Mouse (Mus musculus) duodenum, adult 2 months (tissue): ENCODE data around the gene Csnk2a2. TPM values are rescaled to one million over a fixed set of nuclear protein-coding genes. Genes with fewer than 3 reads are reported as not detected.

ENCODE experiments used
- polyA plus RNA-seq: library from polyadenylated mRNA; depleted of rRNA; stranded (reverse); fragments of >200 nt; gene quantifications from 2 replicates; pipeline ENCODE4 v1.2.3, GENCODE M21; 2012; ENCODE audit warnings: low replicate concordance; rRNA removed

Csnk2a2 gene
- 3.5 and 5.9 TPM in 2 replicates for polyA plus RNA-seq

DNA sequence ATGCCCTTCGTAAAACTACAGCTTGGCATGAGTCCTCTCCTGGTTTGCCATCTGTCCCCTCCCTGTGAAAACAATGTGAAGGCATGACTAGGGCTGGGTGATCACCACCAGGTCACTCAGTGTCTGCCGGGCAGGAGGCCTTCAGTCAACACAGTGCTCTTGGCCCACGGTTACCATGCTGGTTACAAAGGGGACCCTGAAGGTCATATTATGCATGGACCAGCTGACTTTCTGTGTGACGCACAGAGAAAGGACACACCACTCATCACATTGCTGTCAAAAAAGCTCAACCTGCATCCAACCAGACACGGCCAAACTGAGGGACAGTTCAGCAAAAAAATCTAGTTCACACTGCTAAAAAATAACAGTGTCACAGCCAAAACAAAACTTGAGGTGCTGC is at the start of gene Csnk2a2:
Csnk2a2 (minus strand) TSS at position 34 of the 400 bp plus-strand sequence.

DNA sequence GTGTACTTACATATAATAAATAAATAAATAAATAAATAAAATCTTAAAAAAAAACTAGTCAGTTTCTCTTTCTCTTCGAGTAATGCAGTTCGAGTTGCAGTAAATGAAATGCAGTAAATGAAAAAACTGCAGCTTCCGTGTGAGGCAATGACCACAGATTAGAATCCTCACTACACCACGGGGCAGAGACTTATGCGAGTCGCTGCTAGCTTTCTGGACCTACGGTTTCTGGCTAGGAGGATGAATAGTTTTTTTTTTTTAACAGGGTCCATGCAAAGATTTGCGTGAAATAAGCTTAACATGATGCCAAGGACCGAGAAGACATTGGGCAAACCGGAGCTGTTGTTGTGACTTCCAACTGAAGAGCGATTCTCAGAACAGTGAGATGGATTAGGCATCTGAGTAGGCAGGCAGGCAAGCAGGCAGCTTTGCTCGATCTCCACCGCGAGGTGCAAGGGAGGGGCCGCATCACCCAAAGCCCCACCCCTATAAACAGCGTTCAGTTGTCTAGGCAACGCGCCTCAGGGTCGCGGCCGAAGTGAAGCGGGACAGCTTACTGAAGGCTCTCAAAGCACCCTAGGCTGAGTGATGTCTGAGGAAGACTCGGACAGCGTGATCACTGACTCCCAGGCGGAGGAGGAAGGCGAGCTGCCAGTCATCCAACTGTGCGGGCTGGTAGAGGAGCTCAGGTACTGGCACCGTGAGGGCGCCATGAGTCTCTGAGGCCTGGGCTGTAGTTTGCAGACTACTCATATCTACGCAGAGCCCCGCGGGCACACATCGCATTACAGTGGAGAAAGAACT is 43.9 kb upstream of the Csnk2a2 start, which contains the start of gene Ccdc113:
Ccdc113 (plus strand) TSS at position 502 of the 804 bp plus-strand sequence.

DNA sequence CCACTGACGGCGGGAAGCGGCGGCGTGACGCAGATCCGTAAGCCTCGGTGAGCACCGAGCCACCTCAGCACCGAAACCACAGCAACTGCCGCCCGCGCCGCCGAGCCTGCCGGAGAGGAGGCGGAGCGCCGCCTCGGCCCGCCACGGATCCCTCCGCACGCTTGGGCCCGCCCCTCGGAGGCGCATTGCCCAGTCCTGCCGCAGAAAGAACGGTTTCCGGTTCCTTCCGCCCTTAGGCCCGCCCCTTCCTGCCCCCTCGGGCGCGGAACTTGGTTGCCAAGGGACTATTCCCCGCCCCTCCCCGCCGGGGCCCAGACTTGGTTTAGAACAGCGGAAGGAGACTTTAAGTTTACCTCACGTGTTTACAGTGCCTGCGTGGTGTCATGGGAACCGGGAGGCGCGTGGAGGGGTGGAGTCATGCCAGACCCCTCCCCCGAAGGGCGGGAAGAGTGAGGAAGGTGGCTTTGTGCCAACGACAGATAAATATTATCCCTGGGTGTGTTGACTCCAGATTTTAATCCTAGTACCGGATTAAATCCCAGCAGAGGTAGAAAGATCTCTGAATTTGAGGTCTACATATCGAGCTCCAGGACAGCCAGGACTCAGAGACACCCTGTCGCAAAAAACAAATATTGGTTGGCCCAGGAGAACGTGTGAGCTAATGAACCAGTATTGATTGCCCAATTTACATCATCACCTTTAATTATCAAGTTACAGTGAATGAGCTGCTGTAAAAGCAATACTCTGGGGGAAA is 55.0 kb downstream of the Csnk2a2 start, which contains the start of gene Cfap20:
Cfap20 (minus strand) TSS at position 184 of the 754 bp plus-strand sequence.

Other genes with a start within 250 kb of the Csnk2a2 start
- gene Cngb1, start 183.5 kb downstream of the Csnk2a2 start, polyA plus RNA-seq, result 0.44 and 0.69 TPM in 2 replicates
- gene Tepp, start 179.5 kb downstream of the Csnk2a2 start, polyA plus RNA-seq, result not detected in 2 replicates
- 5.1 and 5.7 TPM in 2 replicates for gene Zfp319, start 158.1 kb downstream of the Csnk2a2 start, polyA plus RNA-seq
- gene Usb1, start 157.8 kb downstream of the Csnk2a2 start, polyA plus RNA-seq, result 18.0 and 20.1 TPM in 2 replicates
- 24.7 and 32.6 TPM in 2 replicates for gene Mmp15, start 137.8 kb downstream of the Csnk2a2 start, polyA plus RNA-seq
- gene Cfap20, start 55.2 kb downstream of the Csnk2a2 start, polyA plus RNA-seq, result 28.0 and 31.9 TPM in 2 replicates
- not detected in 2 replicates for gene Ccdc113, start 44.0 kb upstream of the Csnk2a2 start, polyA plus RNA-seq
- gene Prss54, start 86.3 kb upstream of the Csnk2a2 start, polyA plus RNA-seq, result not detected in 2 replicates
- 0.49 and 1.2 TPM in 2 replicates for gene Gins3, start 143.4 kb upstream of the Csnk2a2 start, polyA plus RNA-seq
- 11.2 and 26.7 TPM in 2 replicates for gene Ndrg4, start 186.9 kb upstream of the Csnk2a2 start, polyA plus RNA-seq
- gene Setd6, start 225.8 kb upstream of the Csnk2a2 start, polyA plus RNA-seq, result 5.0 and 6.9 TPM in 2 replicates